ENCODE assay signal across 16 mouse cellular contexts in genomic region chr19:7388488-7388887, GRCm38 (mm10).
DNase-seq lines count a peak whose midpoint lies in the region.
"Had no signal": no experiment of that assay in that cellular context is flagged by ENCODE, and none has a peak within 500 bp of the region (broad histone marks: within the 10 kb centered on the region; RNA-seq: fewer than 3 reads in every experiment).

No protein-coding gene starts in this region.

- peak; percentile 87 for DNase-seq in ES-CJ7 (ENCODE audit: low read depth, low spot score)
- DNase-seq in R1 (ENCODE audit: low read depth, low spot score): peak; percentile 96
- peak; percentile 82 for DNase-seq in ZHBTc4 (ENCODE audit: low read depth, low spot score)
- no peak for DNase-seq in heart, adult 9 months (ENCODE audit: low spot score in 2 of 2)
- no peak for DNase-seq in spleen, postnatal 10 days (ENCODE audit: low spot score in 2 of 2)
- DNase-seq in yolk sac, embryonic 10.5 days (ENCODE audit: low spot score): no peak
- DNase-seq: adrenal gland, adult 2 months; adrenal gland, postnatal 10 days; adrenal gland, postnatal 25 days; cerebellum, adult 11 months; cerebellum, adult 18-20 months; cerebellum, adult 8-10 months; cerebellum, adult 9-11 months; cerebellum, postnatal 14 days; cerebellum, postnatal 36 days; embryo, embryonic 11 days had no signal

Comparison
In these comparisons a context has a peak if more than half of its experiments do, and no peak if none do; other contexts are left out.
1. DNase-seq: peak in ES-CJ7 (single experiment), R1 (single experiment) and ZHBTc4 (single experiment); none in heart, adult 9 months (0 of 2), spleen, postnatal 10 days (0 of 2) and yolk sac, embryonic 10.5 days (single experiment).